Mouse (Mus musculus): ENCODE measurements at regions not wholly inside any gene's neighbourhood (a gene's known extent, or its start where the extent isn't known, plus 50 kb on each side); places are given as distances from the start of the nearest gene placed in this dataset.

DNA sequence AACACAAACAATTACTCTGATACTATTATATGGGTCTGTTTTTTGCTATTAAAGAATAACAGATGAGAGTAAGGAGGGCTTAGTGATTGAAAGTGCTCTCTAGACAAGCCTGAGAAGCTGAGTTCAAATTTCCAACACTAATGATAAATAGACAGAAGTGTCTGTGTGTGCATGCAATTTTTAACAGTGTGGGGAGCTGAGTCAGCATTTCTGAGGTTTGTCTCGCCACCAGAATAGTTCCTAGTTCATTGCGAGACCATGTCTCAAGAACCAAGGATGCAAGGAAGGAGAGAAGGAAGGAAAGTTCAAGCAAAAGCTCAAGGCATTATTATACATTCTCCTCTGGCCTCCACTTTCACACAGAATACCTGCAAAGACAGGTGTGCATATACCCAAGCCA, 259.7 kb upstream of the Dmac1 start:
- no peak for TF ChIP-seq CTCF (IDR thresholded peaks at IDR 0.05; ENCODE audit: borderline replicate concordance, extremely low read depth, insufficient read depth, insufficient read length)
- no peak for TF ChIP-seq POLR2A (IDR thresholded peaks at IDR 0.05; ENCODE audit: borderline replicate concordance, extremely low read depth, insufficient read depth, insufficient read length, poor library complexity, severe bottlenecking)
